Mouse (Mus musculus): ENCODE results near the gene Ccdc146. TPM values are rescaled to one million over a fixed set of nuclear protein-coding genes. Genes with fewer than 3 reads are reported as not detected.
"Not testable (repeated sequence)": the region's sequence is repeated elsewhere in the genome, so short reads cannot be mapped to it uniquely, and the experiment has no call there.

Ccdc146 gene
- polyA plus RNA-seq, 1 experiment from 2014 or later, result 0.21 TPM

DNA sequence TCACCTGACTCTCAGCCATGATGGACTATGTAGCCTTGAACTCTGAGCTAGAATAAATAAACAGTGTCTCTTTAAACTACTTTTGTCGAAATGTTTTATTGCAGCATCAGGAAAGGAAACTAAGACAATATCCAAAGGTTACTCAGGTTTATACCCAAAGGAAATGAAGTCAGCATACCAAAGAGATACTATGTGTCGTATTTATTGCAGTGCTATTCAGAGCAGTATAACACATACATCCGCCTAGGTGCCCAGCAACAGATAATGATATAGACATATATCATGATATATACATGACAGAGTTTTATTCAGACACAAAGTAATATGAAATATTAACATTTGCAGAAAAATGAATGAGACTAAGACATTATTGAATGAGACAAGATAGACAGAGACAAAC is 61.1 kb downstream of the Ccdc146 start:
- H3K4me2 ChIP-seq, result no peak overlapping the region
- no peaks in the 10 kb centered on the region for H3K27me3 ChIP-seq
- H3K4me3 ChIP-seq, result no peak overlapping the region
- no peak for ATAC-seq (ENCODE audit: low read depth)
- no peaks in the 10 kb centered on the region for H3K4me1 ChIP-seq (replicated peaks)
- H3K9ac ChIP-seq, result no peak overlapping the region
- no peaks in the 10 kb centered on the region for H3K9me3 ChIP-seq
- WGBS, result 80% methylated on average over 3 of the region's 3 CpGs
- H3K36me3 ChIP-seq, result no peaks in the 10 kb centered on the region
- H3K27ac ChIP-seq (replicated peaks), result no peak overlapping the region

- H3K4me3 ChIP-seq, result no peak overlapping the region
- H3K9ac ChIP-seq, result no peak overlapping the region
- peaks cover 13% of the 10 kb centered on the region for H3K4me1 ChIP-seq (replicated peaks)
- 86% methylated on average over 3 of the region's 3 CpGs for WGBS
- no peaks in the 10 kb centered on the region for H3K9me3 ChIP-seq
- ATAC-seq (ENCODE audit: low read depth), result no peak
- no peaks in the 10 kb centered on the region for H3K27me3 ChIP-seq
- no peak overlapping the region for H3K4me2 ChIP-seq
- H3K27ac ChIP-seq (replicated peaks), result no peak overlapping the region
- H3K36me3 ChIP-seq, result no peaks in the 10 kb centered on the region
Measured at GRCm38 (mm10) chr5:21358648-21359047, 65.8 kb downstream of the Ccdc146 start.

DNA sequence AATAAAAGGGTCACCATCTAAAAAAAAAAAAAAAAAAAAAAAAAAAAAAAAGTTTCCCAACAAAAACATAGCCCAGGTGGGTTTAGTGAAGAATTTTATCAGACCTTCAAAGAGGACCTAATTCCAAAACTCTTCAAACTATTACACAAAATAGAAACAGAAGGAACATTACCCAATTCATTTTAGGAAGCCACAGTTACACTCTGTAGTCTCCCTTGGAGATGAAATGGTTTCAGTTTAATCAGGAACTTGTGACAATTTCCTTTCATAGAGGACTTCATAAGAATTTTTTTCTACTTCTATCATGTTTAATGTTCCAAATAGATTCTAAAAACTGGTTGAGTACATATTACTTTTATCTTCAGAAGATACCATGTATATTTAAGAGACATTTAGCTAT is 72.8 kb downstream of the Ccdc146 start:
- Histone ChIP-seq H3K36me3 (no peaks in the 10 kb centered on the region), H3K4me2 (no peak overlapping the region), H3K4me1 (replicated peaks) (peaks cover 13% of the 10 kb centered on the region), H3K27me3 (no peaks in the 10 kb centered on the region), H3K9ac (no peak overlapping the region), H3K9me3 (no peaks in the 10 kb centered on the region), H3K27ac (replicated peaks) (no peak overlapping the region), H3K4me3 (no peak overlapping the region)
- ATAC-seq (ENCODE audit: low read depth), result no peak

GRCm38 (mm10) chr5:21348366-21348765 is 76.1 kb downstream of the Ccdc146 start:
- Histone ChIP-seq H3K4me1 (replicated peaks) (no peaks in the 10 kb centered on the region), H3K27ac (replicated peaks) (no peak overlapping the region), H3K4me2 (no peak overlapping the region), H3K9me3 (no peaks in the 10 kb centered on the region), H3K27me3 (no peaks in the 10 kb centered on the region), H3K4me3 (no peak overlapping the region), H3K36me3 (no peaks in the 10 kb centered on the region), H3K9ac (no peak overlapping the region)
- ATAC-seq (ENCODE audit: low read depth), result no peak
- 90% methylated on average over 7 of the region's 7 CpGs for WGBS

DNA sequence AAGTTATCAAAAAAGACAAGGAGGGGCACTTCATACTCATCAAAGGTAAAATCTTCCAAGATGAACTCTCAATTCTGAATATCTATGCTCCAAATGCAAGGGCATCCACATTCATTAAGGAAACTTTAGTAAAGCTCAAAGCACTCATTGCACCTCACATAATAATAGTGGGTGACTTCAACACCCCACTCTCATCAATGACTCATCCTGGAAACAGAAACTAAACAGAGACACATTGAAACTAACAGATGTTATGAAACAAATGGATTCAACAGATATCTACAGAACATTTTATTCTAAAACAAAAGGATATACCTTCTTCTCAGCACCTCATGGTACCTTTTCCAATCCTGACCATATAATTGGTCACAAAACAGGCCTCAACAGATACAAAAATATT is 82.2 kb downstream of the Ccdc146 start:
- H3K27ac ChIP-seq (replicated peaks); H3K9me3 ChIP-seq; H3K36me3 ChIP-seq: not testable (repeated sequence)

DNA sequence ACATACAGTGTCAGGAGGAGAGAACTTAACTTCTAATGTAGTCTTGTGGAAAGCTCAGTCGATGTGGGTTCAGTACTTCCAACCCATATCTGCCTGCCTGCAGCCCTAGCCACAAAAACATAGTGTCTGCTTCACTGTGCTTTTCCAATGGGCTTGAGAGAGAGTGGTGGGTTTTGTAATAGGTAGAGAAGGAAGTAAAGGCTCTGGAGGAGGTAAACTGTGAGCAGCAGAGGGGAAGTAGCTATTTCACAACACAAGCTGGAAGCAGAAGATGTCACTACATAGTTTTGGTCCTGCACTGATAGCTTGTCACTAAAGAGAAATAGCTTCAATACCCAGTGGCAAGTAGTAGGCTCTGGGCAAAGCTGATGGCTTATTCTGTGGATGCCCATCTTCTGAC is 92.4 kb downstream of the Ccdc146 start:
- no peaks in the 10 kb centered on the region for H3K9me3 ChIP-seq
- no peak overlapping the region for H3K9ac ChIP-seq
- H3K4me1 ChIP-seq (replicated peaks), result peaks cover 12% of the 10 kb centered on the region
- ATAC-seq (ENCODE audit: low read depth), result no peak
- H3K36me3 ChIP-seq, result no peaks in the 10 kb centered on the region
- WGBS, result 88% methylated on average over 1 of the region's 1 CpGs
- no peak overlapping the region for H3K27ac ChIP-seq (replicated peaks)
- H3K4me2 ChIP-seq, result no peak overlapping the region
- H3K27me3 ChIP-seq, result no peaks in the 10 kb centered on the region
- no peak overlapping the region for H3K4me3 ChIP-seq

More for the DNA sequence above, 82.2 kb downstream of the Ccdc146 start:
- H3K4me1 ChIP-seq (replicated peaks); H3K27me3 ChIP-seq; ATAC-seq (ENCODE audit: low read depth); H3K4me3 ChIP-seq; H3K9ac ChIP-seq; H3K4me2 ChIP-seq: not testable (repeated sequence)

DNA sequence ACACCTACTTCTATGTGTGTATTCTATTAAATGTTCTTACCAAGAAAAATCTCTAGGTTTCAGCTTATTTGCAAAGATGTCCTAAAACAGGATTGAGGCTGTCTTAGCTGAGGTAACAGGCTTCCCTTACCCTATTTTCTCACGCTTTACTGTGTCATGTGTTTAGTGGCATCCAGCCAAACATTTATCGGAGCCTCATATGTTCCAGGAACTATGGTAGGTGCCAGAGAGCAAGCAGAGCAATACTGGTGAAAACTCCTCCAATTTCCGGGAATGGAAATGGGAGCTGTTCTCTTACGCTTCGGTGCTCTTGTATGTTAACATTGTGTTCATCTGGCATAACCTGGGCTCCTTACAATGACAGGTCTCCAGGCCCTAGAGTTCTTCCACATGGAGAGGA is 92.8 kb downstream of the Ccdc146 start:
- H3K36me3 ChIP-seq, result no peaks in the 10 kb centered on the region
- no peak overlapping the region for H3K27ac ChIP-seq (replicated peaks)
- H3K4me3 ChIP-seq, result no peak overlapping the region
- H3K4me1 ChIP-seq (replicated peaks), result peaks cover 12% of the 10 kb centered on the region
- WGBS, result 85% methylated on average over 5 of the region's 5 CpGs
- H3K9me3 ChIP-seq, result no peaks in the 10 kb centered on the region
- no peak overlapping the region for H3K9ac ChIP-seq
- no peak overlapping the region for H3K4me2 ChIP-seq
- no peak for ATAC-seq (ENCODE audit: low read depth)
- H3K27me3 ChIP-seq, result no peaks in the 10 kb centered on the region

DNA sequence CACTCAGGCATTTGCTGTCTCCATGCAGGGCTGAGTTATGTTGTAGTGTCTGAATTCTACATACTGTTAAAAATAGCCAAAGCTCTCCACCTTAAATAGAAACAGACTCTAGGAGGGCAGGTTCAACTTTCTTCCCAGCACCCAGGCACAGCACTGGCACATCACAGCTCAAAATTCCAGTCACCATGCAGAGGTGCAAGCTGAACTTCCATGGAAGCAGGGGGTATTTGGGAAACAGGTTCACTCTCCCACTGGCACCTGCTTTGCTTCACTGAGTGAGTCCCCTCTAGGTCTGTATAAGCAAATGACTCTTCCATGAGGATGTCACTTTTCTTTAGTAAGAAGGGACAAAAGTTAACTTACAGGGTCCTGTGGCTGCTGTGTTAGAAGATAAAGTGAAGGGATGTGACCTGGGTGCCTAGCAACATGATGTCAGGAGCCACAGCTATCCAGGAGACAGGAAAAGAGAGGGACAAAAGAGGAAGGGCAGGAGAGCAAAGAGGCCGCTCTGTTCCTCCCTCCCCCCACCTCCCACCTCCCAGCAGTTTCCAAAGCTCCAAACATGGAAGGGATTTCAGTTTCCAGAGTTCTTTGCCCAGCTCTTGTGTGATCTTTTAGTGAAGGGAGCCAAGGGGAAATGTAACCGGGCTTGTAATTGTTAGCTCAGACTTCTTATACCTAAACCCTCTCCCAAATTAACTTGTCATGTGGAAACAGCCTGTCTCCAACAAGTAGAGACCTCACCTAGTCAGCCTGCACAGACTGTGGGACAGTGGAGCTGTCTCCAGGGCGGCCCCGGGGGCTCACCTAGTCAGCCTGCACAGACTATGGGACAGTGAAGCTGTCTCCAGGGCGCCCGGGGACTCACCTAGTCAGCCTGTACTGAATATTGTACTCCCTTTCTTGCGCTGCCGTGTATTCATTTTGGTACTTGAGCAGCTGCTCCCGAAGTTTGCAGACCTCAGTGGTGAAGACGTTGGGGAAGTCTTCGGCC is 94.5 kb downstream of the Ccdc146 start:
- no peaks in the 10 kb centered on the region for H3K36me3 ChIP-seq
- ATAC-seq (ENCODE audit: low read depth), result peak; percentile 63
- H3K4me2 ChIP-seq, result no peak overlapping the region
- WGBS, result 51% methylated on average over 11 of the region's 11 CpGs
- peaks cover 12% of the 10 kb centered on the region for H3K4me1 ChIP-seq (replicated peaks)
- H3K9ac ChIP-seq, result no peak overlapping the region
- no peak overlapping the region for H3K4me3 ChIP-seq
- H3K9me3 ChIP-seq, result no peaks in the 10 kb centered on the region
- H3K27me3 ChIP-seq, result no peaks in the 10 kb centered on the region
- peak overlapping the region; percentile 38; the same call in 1 of the 2 replicates for H3K27ac ChIP-seq (replicated peaks)

- Histone ChIP-seq H3K36me3 (no peaks in the 10 kb centered on the region), H3K4me1 (replicated peaks) (peaks cover 12% of the 10 kb centered on the region), H3K9ac (no peak overlapping the region), H3K4me3 (no peak overlapping the region), H3K27me3 (no peaks in the 10 kb centered on the region), H3K9me3 (no peaks in the 10 kb centered on the region), H3K27ac (replicated peaks) (no peak overlapping the region), H3K4me2 (no peak overlapping the region)
- WGBS, result 91% methylated on average over 1 of the region's 1 CpGs
- no peak for ATAC-seq (ENCODE audit: low read depth)
Measured at GRCm38 (mm10) chr5:21328560-21328959, 95.9 kb downstream of the Ccdc146 start.

DNA sequence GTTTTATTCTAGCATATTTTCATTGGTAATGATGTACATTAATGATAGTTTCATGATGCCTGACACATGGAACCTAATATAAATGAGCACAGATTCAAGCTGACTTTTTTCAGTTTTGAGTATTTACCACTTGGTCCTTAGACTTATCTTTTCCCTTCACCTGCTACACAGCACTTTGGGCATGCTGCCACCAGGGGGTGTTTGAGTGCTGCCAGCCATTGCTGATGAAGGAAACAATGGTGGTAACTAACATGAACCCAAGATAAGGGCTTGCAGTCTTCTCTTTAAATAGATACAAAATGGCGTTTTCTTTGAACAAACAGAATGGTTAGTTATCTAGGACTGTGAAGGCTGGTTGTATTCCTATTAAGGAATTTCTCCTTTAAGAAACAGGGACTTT is 98.0 kb downstream of the Ccdc146 start:
- no peaks in the 10 kb centered on the region for H3K36me3 ChIP-seq
- H3K27me3 ChIP-seq, result no peaks in the 10 kb centered on the region
- no peak overlapping the region for H3K9ac ChIP-seq
- H3K27ac ChIP-seq (replicated peaks), result no peak overlapping the region
- no peak for ATAC-seq (ENCODE audit: low read depth)
- WGBS, result 47% methylated on average over 1 of the region's 1 CpGs
- no peak overlapping the region for H3K4me3 ChIP-seq
- H3K4me2 ChIP-seq, result no peak overlapping the region
- no peaks in the 10 kb centered on the region for H3K9me3 ChIP-seq
- peaks cover 12% of the 10 kb centered on the region for H3K4me1 ChIP-seq (replicated peaks)

DNA sequence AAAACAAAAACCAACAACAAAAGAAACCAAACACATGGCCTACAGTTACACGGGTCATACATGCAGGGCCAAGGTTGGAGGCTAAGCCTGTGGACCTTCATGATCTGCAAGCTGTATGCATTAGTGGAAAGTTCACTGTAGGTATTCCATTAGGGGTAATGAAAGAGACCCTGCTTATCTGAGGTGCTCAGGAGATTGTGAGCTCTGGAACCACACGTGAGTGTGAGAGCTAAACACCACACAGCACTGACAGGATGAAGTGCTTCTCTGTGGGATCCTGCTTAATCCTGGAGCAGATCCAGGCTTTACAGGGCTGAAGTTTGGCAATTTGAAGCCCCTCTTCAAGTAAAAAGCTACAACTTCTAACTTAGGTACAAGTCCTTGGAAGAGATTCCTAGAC is 104.3 kb downstream of the Ccdc146 start:
- Histone ChIP-seq H3K4me1 (replicated peaks) (no peaks in the 10 kb centered on the region), H3K9ac (no peak overlapping the region), H3K9me3 (no peaks in the 10 kb centered on the region), H3K4me3 (no peak overlapping the region), H3K4me2 (no peak overlapping the region), H3K27ac (replicated peaks) (no peak overlapping the region), H3K27me3 (no peaks in the 10 kb centered on the region), H3K36me3 (no peaks in the 10 kb centered on the region)
- 73% methylated on average over 2 of the region's 2 CpGs for WGBS
- no peak for ATAC-seq (ENCODE audit: low read depth)

GRCm38 (mm10) chr5:21314696-21315095 is 109.8 kb downstream of the Ccdc146 start:
- H3K36me3 ChIP-seq, result no peaks in the 10 kb centered on the region
- no peak overlapping the region for H3K27ac ChIP-seq (replicated peaks)
- no peaks in the 10 kb centered on the region for H3K9me3 ChIP-seq
- no peaks in the 10 kb centered on the region for H3K27me3 ChIP-seq
- 86% methylated on average over 3 of the region's 3 CpGs for WGBS
- no peak overlapping the region for H3K4me3 ChIP-seq
- H3K9ac ChIP-seq, result no peak overlapping the region
- H3K4me2 ChIP-seq, result no peak overlapping the region
- no peaks in the 10 kb centered on the region for H3K4me1 ChIP-seq (replicated peaks)
- ATAC-seq (ENCODE audit: low read depth), result no peak

DNA sequence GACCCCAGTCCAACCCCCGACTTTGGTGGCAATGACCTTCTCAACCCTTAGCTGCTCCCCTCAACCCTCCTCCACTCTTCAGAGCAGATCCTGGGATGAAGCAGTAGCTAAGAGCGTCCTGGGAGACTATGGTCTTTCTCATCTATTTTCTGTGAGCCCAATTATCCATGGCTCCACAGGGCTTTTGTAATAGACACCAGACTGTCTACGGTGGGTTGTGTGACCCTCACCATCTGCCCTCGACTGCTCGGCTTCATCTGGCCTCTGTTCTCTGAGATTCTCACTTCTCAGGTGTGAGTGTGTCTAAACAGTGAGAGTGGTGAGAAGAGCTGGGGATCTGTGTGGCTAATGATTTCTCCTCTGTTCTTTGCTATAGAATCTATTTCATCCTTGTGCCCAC is 117.3 kb downstream of the Ccdc146 start:
- H3K9me3 ChIP-seq, result no peaks in the 10 kb centered on the region
- no peak overlapping the region for H3K4me3 ChIP-seq
- ATAC-seq (ENCODE audit: low read depth), result no peak
- H3K36me3 ChIP-seq, result no peaks in the 10 kb centered on the region
- 72% methylated on average over 5 of the region's 5 CpGs for WGBS
- H3K27me3 ChIP-seq, result no peaks in the 10 kb centered on the region
- no peak overlapping the region for H3K4me2 ChIP-seq
- no peaks in the 10 kb centered on the region for H3K4me1 ChIP-seq (replicated peaks)
- H3K27ac ChIP-seq (replicated peaks), result no peak overlapping the region
- no peak overlapping the region for H3K9ac ChIP-seq
